ENCODE assay signal across 1 mouse cellular context in the genomic region with DNA sequence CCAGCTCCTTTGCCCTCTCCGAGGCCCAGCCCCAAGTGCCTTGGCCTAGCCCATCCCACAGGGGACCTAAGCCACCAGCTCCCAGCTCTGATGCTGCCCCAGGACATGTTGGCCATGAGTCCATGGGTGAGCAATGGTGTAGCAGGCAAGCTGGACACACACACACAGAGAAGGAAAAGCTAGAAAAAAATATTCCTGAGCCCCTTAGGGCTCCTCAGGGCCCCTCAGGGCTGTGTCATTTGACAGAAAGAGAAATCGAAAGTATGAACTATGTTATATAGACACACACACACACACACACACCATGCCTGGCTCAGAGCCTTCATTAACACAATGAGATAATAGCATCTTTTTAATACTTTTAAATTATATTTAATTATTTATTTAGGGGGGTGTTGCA.
TF ChIP-seq lines count a peak whose summit lies in the region.

No protein-coding gene starts in this region.

TF ChIP-seq in CH12.LX, 34 proteins besides CTCF, POLR2A, EP300 and RAD21:
- TF ChIP-seq MEF2A (IDR thresholded peaks at IDR 0.05; ENCODE audit: borderline replicate concordance, low read depth, low read length) = no peak
- no peak for TF ChIP-seq MXI1 (IDR thresholded peaks at IDR 0.05; ENCODE audit: low read depth, low read length)
- TF ChIP-seq CHD1 (IDR thresholded peaks at IDR 0.05; ENCODE audit: low read depth, low read length) = no peak
- TF ChIP-seq PAX5 (IDR thresholded peaks at IDR 0.05; ENCODE audit: low read length) = no peak
- TF ChIP-seq ZKSCAN1 (IDR thresholded peaks at IDR 0.05; ENCODE audit: borderline replicate concordance, low read depth, low read length) = no peak
- no peak for TF ChIP-seq KAT2A (IDR thresholded peaks at IDR 0.05; ENCODE audit: insufficient replicate concordance, low read length)
- no peak for TF ChIP-seq NELFE (IDR thresholded peaks at IDR 0.05; ENCODE audit: low read depth, low read length)
- no peak for TF ChIP-seq POLR2AphosphoS2 (IDR thresholded peaks at IDR 0.05; ENCODE audit: low read depth, low read length)
- no peak for TF ChIP-seq BHLHE40 (IDR thresholded peaks at IDR 0.05; ENCODE audit: low read depth, low read length)
- no peak for TF ChIP-seq USF1 (IDR thresholded peaks at IDR 0.05; ENCODE audit: low read depth, low read length)
- TF ChIP-seq E2F4 (IDR thresholded peaks at IDR 0.05; ENCODE audit: insufficient replicate concordance, low read depth, low read length) = no peak
- no peak for TF ChIP-seq CHD2 (IDR thresholded peaks at IDR 0.05; ENCODE audit: low read length)
- TF ChIP-seq IRF4 (IDR thresholded peaks at IDR 0.05; ENCODE audit: low read depth, low read length) = no peak
- no peak for TF ChIP-seq ZC3H11A (IDR thresholded peaks at IDR 0.05; ENCODE audit: low read depth, low read length)
- no peak for TF ChIP-seq MAFK (IDR thresholded peaks at IDR 0.05; ENCODE audit: insufficient replicate concordance, low read length)
- no peak for TF ChIP-seq RCOR1 (conservative IDR thresholded peaks at IDR 0.05; ENCODE audit: low read depth, low read length)
- no peak for TF ChIP-seq SMC3 (IDR thresholded peaks at IDR 0.05; ENCODE audit: low read depth, low read length)
- TF ChIP-seq MAZ (IDR thresholded peaks at IDR 0.05; ENCODE audit: low read depth, low read length) = no peak
- TF ChIP-seq JUN (IDR thresholded peaks at IDR 0.05; ENCODE audit: insufficient read depth, low read depth, low read length) = no peak
- TF ChIP-seq TBP (conservative IDR thresholded peaks at IDR 0.05; ENCODE audit: low read depth, low read length) = no peak
